Mouse (Mus musculus) ES-E14 (cell line): ENCODE measurements at regions not wholly inside any gene's neighbourhood (a gene's known extent, or its start where the extent isn't known, plus 50 kb on each side); places are given as distances from the start of the nearest gene placed in this dataset.

Experiments used
- DNase-seq: peaks from one replicate; pipeline ENCODE4 v3.0.0-alpha.2; 2013; ENCODE audit warnings: low read depth, low spot score
- H3K27ac ChIP-seq: 2 replicates; pipeline ENCODE4 v1.5.1; 2012; ENCODE audit warnings: low read depth, mild to moderate bottlenecking, low read length, moderate library complexity, mixed read lengths; ENCODE audit not compliant: poor library complexity, insufficient read depth, severe bottlenecking
- H3K36me3 ChIP-seq: 2 replicates; pipeline ENCODE4 v1.6.1; 2012; ENCODE audit warnings: mild to moderate bottlenecking, low read length, moderate library complexity, mixed read lengths; ENCODE audit not compliant: control insufficient read depth, poor library complexity, insufficient read depth, severe bottlenecking
- H3K4me1 ChIP-seq, 2 experiments: fragments of 150-350 bp in 1 of 2; sonication (generic) in 1 of 2; 2 replicates each; pipeline ENCODE4 v1.6.1; 2012; ENCODE audit warnings: low read length in 2 of 2, mild to moderate bottlenecking in 1 of 2, mixed read lengths in 1 of 2; ENCODE audit not compliant: control insufficient read depth in 2 of 2, insufficient read depth in 2 of 2, poor library complexity in 1 of 2
- H3K4me3 ChIP-seq, 2 experiments: fragments of 150-350 bp in 1 of 2; sonication (generic) in 1 of 2; 2 replicates each; pipeline ENCODE4 v1.5.1; 2012; ENCODE audit warnings: low read length in 2 of 2, low read depth in 1 of 2, mild to moderate bottlenecking in 1 of 2, mixed read lengths in 1 of 2; ENCODE audit not compliant: insufficient read depth in 1 of 2, poor library complexity in 1 of 2, severe bottlenecking in 1 of 2
- H3K9ac ChIP-seq: 2 replicates; pipeline ENCODE4 v1.6.1; 2012; ENCODE audit warnings: low read depth, mild to moderate bottlenecking, low read length, mixed read lengths; ENCODE audit not compliant: poor library complexity, insufficient read depth, severe bottlenecking
- H3K9me3 ChIP-seq: fragments of 150-350 bp; sonication (generic); 2 replicates; pipeline ENCODE4 v1.6.1; 2012; ENCODE audit warnings: low read depth, mild to moderate bottlenecking, low read length; ENCODE audit not compliant: control insufficient read depth, insufficient read depth
- CHD2 ChIP-seq: IDR thresholded peaks from 2 replicates; pipeline ENCODE4 v1.6.1; 2014; ENCODE audit warnings: mild to moderate bottlenecking, low read depth, low read length, inconsistent platforms
- HCFC1 ChIP-seq: IDR thresholded peaks from 2 replicates; pipeline ENCODE4 v1.6.1; 2012; ENCODE audit warnings: low read length, inconsistent platforms, borderline replicate concordance; ENCODE audit not compliant: insufficient read depth
- MAFK ChIP-seq: IDR thresholded peaks from 2 replicates; pipeline ENCODE4 v1.6.1; 2014; ENCODE audit warnings: mild to moderate bottlenecking, low read depth, low read length, inconsistent platforms; ENCODE audit not compliant: insufficient read depth
- ZC3H11A ChIP-seq: IDR thresholded peaks from 2 replicates; pipeline ENCODE4 v1.6.1; 2012; ENCODE audit warnings: low read depth, mild to moderate bottlenecking, inconsistent platforms, low read length, borderline replicate concordance
- ZNF384 ChIP-seq: IDR thresholded peaks from 2 replicates; pipeline ENCODE4 v1.6.1; 2012; ENCODE audit warnings: low read depth, low read length, inconsistent platforms
- in situ Hi-C, 2 experiments: fragments of 600-800 bp; cut with MboI; formaldehyde crosslinking; loops; one replicate each; pipeline ENCODE4 v1.15.1; 2025; ENCODE audit warnings: low sequenced_read_pairs in 2 of 2, inconsistent platforms in 1 of 2; ENCODE audit not compliant: unreplicated experiment in 2 of 2

DNA sequence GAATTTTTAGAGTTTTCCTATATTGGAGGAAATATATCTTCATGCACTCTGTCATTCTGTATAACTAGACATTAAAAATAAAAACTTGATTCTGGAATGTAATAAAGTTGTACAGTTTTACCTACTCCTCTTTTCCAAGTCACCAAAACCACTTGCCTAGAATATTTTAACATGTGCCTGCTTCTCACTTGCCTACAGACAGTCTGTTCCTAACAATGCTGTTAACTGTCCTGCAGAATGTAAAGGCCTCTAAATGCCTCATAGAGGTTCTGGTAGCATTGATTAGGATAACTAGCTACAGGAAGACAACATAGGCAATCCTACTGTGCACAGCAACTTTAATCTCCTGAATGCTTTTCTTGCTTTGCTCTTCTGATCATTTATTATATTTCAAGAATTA lies 614.9 kb upstream of the Pcdh7 start:
- H3K27ac ChIP-seq, result no peak overlapping the region
- in situ Hi-C loops, result no loop called here
- no peak overlapping the region for H3K4me3 ChIP-seq
- TF ChIP-seq HCFC1, result no peak
- no peak for TF ChIP-seq CHD2
- no peak for TF ChIP-seq MAFK
- TF ChIP-seq ZC3H11A, result no peak
- no peak for TF ChIP-seq ZNF384
- DNase-seq, result no peak
- H3K4me1 ChIP-seq, result no peaks in the 10 kb centered on the region
- H3K9me3 ChIP-seq, result no peaks in the 10 kb centered on the region
- H3K9ac ChIP-seq, result no peak overlapping the region
- H3K36me3 ChIP-seq, result no peaks in the 10 kb centered on the region

DNA sequence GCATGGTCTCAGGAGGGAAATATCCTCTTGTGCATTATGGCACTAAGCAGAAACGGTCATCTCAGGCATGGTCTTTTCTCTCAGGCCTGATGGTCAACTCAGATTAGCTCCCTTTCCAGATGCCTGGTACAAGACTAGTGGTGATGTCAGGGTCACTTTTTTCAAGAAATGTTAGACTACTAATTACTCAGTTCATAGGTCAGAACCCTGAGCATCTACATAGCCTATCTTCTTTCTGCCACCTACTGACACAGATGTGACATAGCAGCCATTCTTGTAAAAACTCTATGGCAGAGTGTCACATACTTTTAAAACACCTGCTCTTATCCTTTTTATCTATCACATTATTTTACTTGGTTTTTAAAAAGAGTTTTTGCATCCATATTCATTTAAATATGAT lies 589.3 kb upstream of the Pcdh7 start:
- TF ChIP-seq ZNF384, result no peak
- no peak for TF ChIP-seq ZC3H11A
- TF ChIP-seq CHD2, result no peak
- no peak for TF ChIP-seq MAFK
- no peak for TF ChIP-seq HCFC1
- Histone ChIP-seq H3K36me3 (no peaks in the 10 kb centered on the region), H3K9ac (no peak overlapping the region), H3K4me1 (no peaks in the 10 kb centered on the region), H3K27ac (no peak overlapping the region), H3K4me3 (no peak overlapping the region), H3K9me3 (no peaks in the 10 kb centered on the region)
- in situ Hi-C loops, result no loop called here
- DNase-seq, result peak; percentile 2
